Mouse (Mus musculus) c-Kit-negative CD71-positive TER-119-positive erythroid progenitor cells, embryonic 14.5 days (primary cell): Measurements from ENCODE around the gene Tmem190.

ENCODE experiments used
- DNase-seq: peaks from one replicate; pipeline ENCODE4 v3.0.0-alpha.2; 2013; ENCODE audit warnings: low read depth, low spot score

The Tmem190 gene

DNA sequence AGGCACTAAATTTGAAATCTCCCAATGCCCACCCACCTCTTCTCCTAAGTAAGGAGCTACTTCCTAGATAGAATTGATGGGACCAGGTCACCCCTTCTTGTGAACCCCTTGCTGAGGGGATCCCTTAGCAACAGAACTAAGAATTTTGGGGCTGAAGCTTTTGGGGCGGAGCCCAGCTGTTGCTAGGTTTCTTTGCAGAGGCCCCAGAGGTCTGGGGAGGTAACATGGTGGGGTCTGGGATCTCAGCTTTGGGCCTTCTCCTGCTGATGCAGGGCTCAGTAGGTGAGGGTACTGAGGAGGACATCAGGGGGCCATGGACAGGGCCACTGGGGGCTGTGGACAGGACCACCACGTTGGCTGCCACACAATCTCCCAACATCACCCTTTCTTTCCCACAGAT, at the start of gene Tmem190, which contains the start of gene Il11:
Tmem190 (plus strand) TSS at position 179 of the 400 bp plus-strand sequence.
Il11 (minus strand) TSS at position 101 of the 400 bp plus-strand sequence.
- DNase-seq: no peak

- no peak for DNase-seq
Observed at GRCm38 (mm10) chr7:4732968-4733392, 49.8 kb upstream of the Tmem190 start.

GRCm38 (mm10) chr7:4739041-4739543, 43.6 kb upstream of the Tmem190 start:
- DNase-seq: no peak

GRCm38 (mm10) chr7:4739544-4740275, 43.0 kb upstream of the Tmem190 start, which contains the start of gene Kmt5c:
Gene Kmt5c (plus strand): TSS chr7:4740115.
- peak; percentile 96 for DNase-seq

- no peak for DNase-seq
Observed at GRCm38 (mm10) chr7:4740309-4740727, 42.4 kb upstream of the Tmem190 start.

DNA sequence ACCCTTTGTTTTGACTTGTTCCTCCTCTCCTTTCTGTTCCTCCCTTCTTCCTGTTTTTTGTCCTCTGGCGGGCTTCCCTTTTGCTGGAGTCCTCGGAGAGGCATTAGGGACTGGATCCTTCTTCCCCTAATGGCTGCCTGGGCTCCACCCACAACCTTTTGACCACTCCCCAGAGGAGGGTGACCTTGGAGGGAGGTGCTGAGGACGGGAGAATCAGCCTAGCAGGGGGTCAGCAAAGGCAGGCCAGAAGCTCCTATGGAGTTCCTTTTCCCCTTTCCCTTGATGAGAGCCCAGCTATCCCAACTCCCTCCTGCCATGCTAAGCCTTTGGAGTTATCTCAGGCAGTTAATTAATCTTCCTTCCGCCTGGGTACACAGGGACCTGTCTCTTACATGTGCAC, 41.6 kb upstream of the Tmem190 start:
- DNase-seq: peak; percentile 72

DNA sequence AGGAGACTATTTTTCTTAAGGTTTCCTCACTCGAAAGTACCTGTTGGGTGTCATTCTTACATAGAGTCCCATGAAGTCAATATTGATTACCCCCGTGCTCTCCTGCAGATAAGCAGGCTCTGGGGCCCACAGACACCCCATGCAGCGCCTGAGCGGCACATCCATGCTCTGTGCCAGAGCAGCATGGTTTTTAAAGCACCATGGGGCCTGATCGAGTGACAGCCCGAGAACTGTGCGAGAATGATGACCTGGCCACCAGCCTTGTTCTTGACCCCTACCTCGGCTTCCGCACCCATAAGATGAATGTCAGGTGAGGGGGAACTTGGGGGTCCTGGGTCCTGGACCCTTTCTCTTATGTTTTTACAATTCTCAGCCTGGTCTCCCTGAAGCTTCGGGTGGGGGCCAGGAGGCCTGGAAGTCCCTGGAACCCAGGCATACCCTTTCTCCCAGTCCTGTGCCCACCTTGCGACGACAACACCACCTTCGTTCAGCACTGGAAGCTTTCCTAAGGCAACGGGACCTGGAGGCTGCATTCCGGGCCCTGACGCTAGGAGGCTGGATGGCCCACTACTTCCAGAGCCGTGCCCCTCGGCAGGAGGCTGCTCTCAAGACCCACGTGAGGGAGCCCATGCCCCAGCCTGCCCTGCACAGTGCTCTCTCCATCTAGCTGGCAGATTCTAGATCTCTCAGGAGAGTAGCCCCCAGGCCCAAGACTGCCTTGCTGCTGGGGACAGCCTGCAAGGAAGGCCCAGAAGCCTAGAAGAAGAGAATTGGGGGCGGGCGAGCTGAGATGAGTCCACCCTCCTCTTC, 40.9 kb upstream of the Tmem190 start:
- DNase-seq: no peak

- DNase-seq: no peak
Observed at GRCm38 (mm10) chr7:4742482-4742819, 40.3 kb upstream of the Tmem190 start.

- peak; percentile 73 for DNase-seq
Observed at GRCm38 (mm10) chr7:4743354-4743753, 39.4 kb upstream of the Tmem190 start.

GRCm38 (mm10) chr7:4744886-4745285, 37.9 kb upstream of the Tmem190 start:
- no peak for DNase-seq

- no peak for DNase-seq
Observed at GRCm38 (mm10) chr7:4746326-4746980, 36.3 kb upstream of the Tmem190 start.

GRCm38 (mm10) chr7:4747156-4747899, 35.4 kb upstream of the Tmem190 start:
- no peak for DNase-seq

- DNase-seq: no peak
Observed at GRCm38 (mm10) chr7:4748321-4748720, 34.4 kb upstream of the Tmem190 start.

DNA sequence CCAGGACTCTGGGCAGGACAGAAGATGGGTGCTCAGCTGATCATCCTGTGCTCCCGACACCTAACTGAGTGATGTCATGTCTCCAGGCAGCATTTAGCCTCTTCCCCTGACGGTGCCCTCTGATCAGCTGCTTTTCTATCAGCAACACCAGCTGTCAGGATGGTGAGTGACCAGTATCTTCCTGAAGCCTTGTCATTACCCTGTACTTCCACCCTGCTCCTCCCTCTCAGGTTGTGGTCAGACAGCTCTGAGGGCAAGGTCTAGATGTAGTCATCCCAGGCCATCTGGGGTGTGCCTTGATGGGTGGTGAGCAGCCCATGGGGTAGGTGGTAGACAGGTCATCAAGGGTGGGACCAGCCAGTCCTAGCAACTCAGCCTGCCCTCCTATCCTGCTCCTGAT, 33.6 kb upstream of the Tmem190 start:
- no peak for DNase-seq

- peak; percentile 74 for DNase-seq
Observed at GRCm38 (mm10) chr7:4751971-4752820, 30.5 kb upstream of the Tmem190 start.

DNA sequence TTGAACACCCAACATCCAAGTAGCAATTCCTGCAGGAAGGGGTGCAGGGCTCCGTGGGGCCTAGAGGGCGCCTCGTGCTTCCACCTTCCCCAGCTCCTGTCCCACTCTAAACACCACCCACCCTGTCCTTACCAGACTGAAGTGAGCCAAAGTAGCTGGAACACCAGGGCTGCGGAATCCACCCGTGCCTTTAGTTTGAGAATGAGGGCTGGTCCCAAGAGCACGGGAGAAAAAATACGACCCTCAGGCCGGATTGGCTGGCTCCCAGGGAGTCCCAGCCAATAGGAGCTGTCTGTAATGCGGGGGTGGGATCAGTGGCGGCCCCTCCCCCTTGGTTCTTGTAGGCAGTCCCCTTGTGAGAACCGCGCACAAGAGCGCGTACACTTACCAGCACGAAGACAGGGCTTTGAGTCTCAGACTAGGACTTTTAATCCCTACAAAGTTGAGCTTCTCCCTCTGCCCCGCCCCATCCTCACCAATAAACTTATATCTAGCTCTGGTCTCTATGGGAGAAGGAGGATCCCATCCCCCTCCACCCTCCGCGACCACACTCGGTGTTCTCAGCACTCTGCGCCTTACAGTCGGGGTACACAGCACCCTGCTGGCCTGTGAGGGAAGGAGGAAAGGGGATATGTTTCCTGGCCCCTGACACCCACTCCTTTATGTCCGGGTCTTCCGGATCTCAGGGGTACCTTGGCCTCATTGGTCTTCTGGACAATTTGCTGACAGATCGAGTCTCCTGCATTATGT, 29.7 kb upstream of the Tmem190 start, which contains the start of gene Cox6b2:
Cox6b2 (minus strand) TSS at position 274 of the 750 bp plus-strand sequence.
- DNase-seq: peak; percentile 71

GRCm38 (mm10) chr7:4759670-4760069, 23.1 kb upstream of the Tmem190 start:
- no peak for DNase-seq

DNA sequence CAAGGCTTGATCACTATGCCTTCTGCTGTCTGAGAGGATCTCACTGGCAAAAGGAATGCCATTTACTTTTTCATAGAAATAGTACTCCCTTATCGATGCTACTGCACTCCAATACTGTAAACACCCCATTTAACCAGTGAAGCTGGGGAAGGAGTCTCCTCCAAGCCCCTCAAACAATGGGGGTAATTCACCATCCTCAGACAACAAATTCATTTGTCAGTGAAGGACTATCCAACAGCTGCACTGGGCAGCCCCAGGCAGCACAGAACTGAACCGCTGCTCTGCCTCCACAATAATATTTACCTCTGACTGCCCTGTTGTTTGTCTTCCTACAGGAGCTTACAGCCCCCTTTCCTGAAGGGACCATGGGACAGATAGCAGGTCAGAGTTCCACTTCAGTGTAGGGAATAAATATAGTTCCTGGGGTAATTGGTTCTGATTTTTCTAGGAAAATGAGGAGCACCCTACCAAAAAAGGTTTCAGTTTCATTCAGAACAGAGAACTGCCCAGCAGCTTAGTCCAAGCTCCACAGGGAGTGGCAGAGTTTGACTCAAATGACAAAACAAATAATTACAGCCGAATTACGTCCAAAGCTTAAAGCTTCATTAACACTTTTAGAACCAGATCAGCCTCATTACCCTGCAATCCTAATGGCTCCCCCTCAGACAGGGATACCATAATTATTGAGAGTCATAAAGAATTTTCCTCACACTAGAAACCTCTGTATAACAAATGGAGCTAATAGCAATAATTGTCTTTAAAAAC, 17.6 kb upstream of the Tmem190 start:
- no peak for DNase-seq

- no peak for DNase-seq
Observed at GRCm38 (mm10) chr7:4771202-4771601, 11.5 kb upstream of the Tmem190 start, which contains the start of gene Fam71e2. Gene Fam71e2 (minus strand): TSS chr7:4771302.
